Mouse (Mus musculus) myocyte (in vitro differentiated cells): ENCODE results near the gene Mnat1.
A peak's percentile ranks its signal among the peaks of the same experiment; 100 is the strongest.

Experiments
- CEBPB ChIP-seq: IDR thresholded peaks from 2 replicates; pipeline ENCODE4 v1.6.1; 2011; ENCODE audit warnings: mild to moderate bottlenecking, moderate library complexity; ENCODE audit not compliant: poor library complexity, insufficient read depth, severe bottlenecking
- E2F4 ChIP-seq: IDR thresholded peaks from one replicate; pipeline ENCODE4 v1.6.1; 2011; ENCODE audit warnings: mild to moderate bottlenecking, control low read depth, moderate library complexity; ENCODE audit not compliant: insufficient read depth
- MAX ChIP-seq: IDR thresholded peaks from one replicate; pipeline ENCODE4 v1.6.1; 2011; ENCODE audit warnings: low read depth, mild to moderate bottlenecking, control low read depth
- MYOD1 ChIP-seq, 3 experiments: IDR thresholded peaks; one replicate each; pipeline ENCODE4 v1.6.1; 2011; ENCODE audit warnings: control low read depth in 2 of 3, low read depth in 2 of 3, mild to moderate bottlenecking in 2 of 3, moderate library complexity in 1 of 3; ENCODE audit not compliant: insufficient read length in 2 of 3, control insufficient read depth in 1 of 3
- MYOG ChIP-seq, 3 experiments: IDR thresholded peaks; one replicate each; pipeline ENCODE4 v1.6.1; 2011; ENCODE audit warnings: control low read depth in 2 of 3, low read depth in 2 of 3, mild to moderate bottlenecking in 2 of 3; ENCODE audit not compliant: insufficient read length in 2 of 3, control insufficient read depth in 1 of 3, insufficient read depth in 1 of 3
- POLR2A ChIP-seq: IDR thresholded peaks from one replicate; pipeline ENCODE4 v1.6.1; 2011; ENCODE audit warnings: low read depth, mild to moderate bottlenecking, control low read depth, moderate library complexity; ENCODE audit not compliant: insufficient read length
- POLR2AphosphoS2 ChIP-seq: IDR thresholded peaks from one replicate; pipeline ENCODE4 v1.6.1; 2011; ENCODE audit warnings: low read depth, control low read depth; ENCODE audit not compliant: insufficient read length
- SRF ChIP-seq: IDR thresholded peaks from one replicate; pipeline ENCODE4 v1.6.1; 2011; ENCODE audit warnings: low read depth; ENCODE audit not compliant: control insufficient read depth, insufficient read length
- TCF12 ChIP-seq: IDR thresholded peaks from one replicate; pipeline ENCODE4 v1.6.1; 2011; ENCODE audit warnings: mild to moderate bottlenecking, control low read depth; ENCODE audit not compliant: poor library complexity, insufficient read depth, severe bottlenecking
- TCF3 ChIP-seq: IDR thresholded peaks from one replicate; pipeline ENCODE4 v1.6.1; 2011; ENCODE audit warnings: low read depth, control low read depth; ENCODE audit not compliant: insufficient read length
- USF1 ChIP-seq: IDR thresholded peaks from one replicate; pipeline ENCODE4 v1.6.1; 2011; ENCODE audit warnings: low read depth, mild to moderate bottlenecking, control low read depth, moderate library complexity

- TF ChIP-seq POLR2A, result peak; percentile 32
- peak; percentile 99 to 100 (median 100) for TF ChIP-seq MYOD1 (IDR thresholded peaks at IDR 0.05; ENCODE audit: control insufficient read depth in 1 of 3, insufficient read length in 2 of 3, low read depth in 2 of 3)
- TF ChIP-seq MAX, result no peak
- TF ChIP-seq TCF12, result peak; percentile 100
- peak; percentile 90 for TF ChIP-seq SRF
- no peak for TF ChIP-seq CEBPB
- TF ChIP-seq MYOG (IDR thresholded peaks at IDR 0.05; ENCODE audit: control insufficient read depth in 1 of 3, insufficient read depth in 1 of 3, insufficient read length in 2 of 3, low read depth in 2 of 3), result peak; percentile 100
- TF ChIP-seq E2F4, result no peak
- peak; percentile 99 for TF ChIP-seq TCF3
- peak; percentile 42 for TF ChIP-seq POLR2AphosphoS2
- TF ChIP-seq USF1, result peak; percentile 72
These were observed 118.4 kb downstream of the Mnat1 start for GRCm38 (mm10) chr12:73241960-73242359.
